Mouse (Mus musculus) olfactory bulb, adult 2 months (tissue): ENCODE results near the gene Mmp9. TPM values are rescaled to one million over a fixed set of nuclear protein-coding genes. Genes with fewer than 3 reads are reported as not detected.

Experiments used
- H3K27ac ChIP-seq: fragments of 200-500 bp; 2 replicates; pipeline ENCODE4 v1.5.1; 2012; ENCODE audit warnings: low read depth, low read length; ENCODE audit not compliant: insufficient read depth
- H3K4me1 ChIP-seq: fragments of 200-500 bp; 2 replicates; pipeline ENCODE4 v1.6.1; 2012; ENCODE audit warnings: low read length; ENCODE audit not compliant: control insufficient read depth, insufficient read depth
- H3K4me3 ChIP-seq: fragments of 200-500 bp; 2 replicates; pipeline ENCODE4 v1.5.1; 2012; ENCODE audit warnings: mild to moderate bottlenecking, low read depth, low read length, moderate library complexity; ENCODE audit not compliant: insufficient read depth
- CTCF ChIP-seq: fragments of 200-500 bp; IDR thresholded peaks from 2 replicates; pipeline ENCODE4 v1.5.1; 2012; ENCODE audit warnings: low read depth, mild to moderate bottlenecking, low read length, moderate library complexity; ENCODE audit not compliant: insufficient read depth
- POLR2A ChIP-seq: fragments of 200-500 bp; IDR thresholded peaks from 2 replicates; pipeline ENCODE4 v1.6.1; 2012; ENCODE audit warnings: mild to moderate bottlenecking, low read depth, low read length, moderate library complexity; ENCODE audit not compliant: insufficient read depth
- WGBS: fragments of 180-500 bp; shearing (Covaris S2); methylation state at CpG from one replicate; pipeline ENCODE4 v1.1.7; 2018; 5-methylcytosine and 5-hydroxymethylcytosine counted together
- polyA plus RNA-seq: library from polyadenylated mRNA; stranded (reverse); fragments of >200 nt; gene quantifications from 2 replicates; pipeline ENCODE4 v1.2.4, GENCODE M21; 2012; ENCODE audit warnings: low replicate concordance; ENCODE audit not compliant: missing spikeins, insufficient read depth, insufficient read length

Mmp9 gene
- polyA plus RNA-seq = not detected in 2 replicates

DNA sequence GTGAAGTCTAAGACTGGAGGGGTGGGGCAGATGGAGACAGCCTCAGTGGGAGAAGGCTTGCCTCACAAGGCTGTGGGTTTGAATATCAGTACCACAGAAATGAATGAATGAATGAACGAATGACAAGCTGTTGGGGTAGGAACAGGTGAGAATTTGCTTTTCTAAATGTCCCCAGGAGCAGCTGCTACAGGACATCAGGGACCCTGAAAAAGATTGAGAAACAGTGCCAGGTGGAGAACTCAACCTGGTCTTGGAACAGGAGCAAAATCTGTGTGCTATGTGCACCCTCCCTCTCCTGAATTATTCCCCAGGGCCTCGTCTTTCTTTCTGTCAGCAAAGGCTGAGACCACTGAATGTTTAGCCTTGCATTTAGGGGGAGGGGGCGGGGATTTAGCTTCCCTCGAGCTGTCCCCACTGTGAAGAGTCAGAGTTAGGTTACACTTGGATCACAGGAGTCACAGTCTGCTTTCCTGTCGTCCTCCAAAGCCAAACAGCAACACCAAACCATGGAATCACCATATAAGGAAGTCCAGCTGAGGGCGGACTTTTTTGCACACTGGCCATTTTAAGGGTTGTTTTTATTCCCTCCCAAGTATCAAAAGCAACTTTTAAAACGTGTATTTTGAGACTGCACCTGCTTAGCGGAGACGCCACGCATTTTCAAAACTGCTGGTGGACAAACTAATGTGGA, at the start of gene Mmp9:
Gene Mmp9 (plus strand): TSS at position 641 of the 691 bp plus-strand sequence.
- Histone ChIP-seq H3K4me3 (no peak within 1 kb of the TSS), H3K4me1 (peaks cover 18% of the 10 kb centered on the region), H3K27ac (no peak within 1 kb of the TSS; the same call in 1 of the 2 replicates)
- 52% methylated on average over 10 of the region's 10 CpGs for WGBS
- TF ChIP-seq POLR2A (no peak), CTCF (no peak)

DNA sequence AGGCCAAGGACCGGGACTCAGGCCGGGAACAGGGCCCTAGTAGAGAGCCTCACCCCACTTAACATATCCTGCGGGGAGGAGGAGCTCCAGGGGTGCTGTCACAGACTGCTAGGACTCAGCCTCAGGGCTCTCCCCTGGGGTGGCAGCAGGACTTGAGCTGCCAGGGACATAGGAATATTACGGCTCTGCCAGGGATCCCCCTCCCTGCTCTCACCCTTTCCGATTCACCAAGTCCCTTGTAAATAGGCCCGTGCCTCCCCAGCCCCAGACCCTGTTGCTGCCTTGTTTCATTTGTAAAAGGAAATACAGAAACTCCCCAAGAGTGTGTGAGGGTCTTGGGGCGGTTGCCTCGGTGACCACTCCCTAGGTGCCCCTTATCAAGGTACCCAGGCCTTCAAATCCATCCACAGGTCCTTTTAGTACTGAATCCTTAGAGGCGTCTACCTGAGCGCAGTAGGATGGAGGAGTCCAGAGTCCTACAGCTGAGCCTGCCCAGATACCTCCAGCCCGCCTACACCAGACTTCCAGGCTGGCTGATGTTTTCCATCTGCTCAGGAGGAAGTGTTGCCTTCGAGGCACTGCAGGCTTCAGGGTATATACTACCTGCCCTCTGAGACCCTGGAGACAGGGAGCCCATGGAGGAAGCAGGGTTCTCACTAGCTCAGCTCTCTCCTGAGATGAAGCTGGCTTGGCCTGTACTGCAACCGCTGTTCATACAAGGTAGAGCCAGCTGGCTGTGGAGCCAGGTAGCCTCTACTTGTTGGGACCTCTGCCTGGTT, 49.3 kb upstream of the Mmp9 start:
- Histone ChIP-seq H3K4me1 (peaks cover 13% of the 10 kb centered on the region), H3K4me3 (no peak overlapping the region), H3K27ac (no peak overlapping the region)
- TF ChIP-seq POLR2A (no peak), CTCF (no peak)
- WGBS = 77% methylated on average over 13 of the region's 13 CpGs

DNA sequence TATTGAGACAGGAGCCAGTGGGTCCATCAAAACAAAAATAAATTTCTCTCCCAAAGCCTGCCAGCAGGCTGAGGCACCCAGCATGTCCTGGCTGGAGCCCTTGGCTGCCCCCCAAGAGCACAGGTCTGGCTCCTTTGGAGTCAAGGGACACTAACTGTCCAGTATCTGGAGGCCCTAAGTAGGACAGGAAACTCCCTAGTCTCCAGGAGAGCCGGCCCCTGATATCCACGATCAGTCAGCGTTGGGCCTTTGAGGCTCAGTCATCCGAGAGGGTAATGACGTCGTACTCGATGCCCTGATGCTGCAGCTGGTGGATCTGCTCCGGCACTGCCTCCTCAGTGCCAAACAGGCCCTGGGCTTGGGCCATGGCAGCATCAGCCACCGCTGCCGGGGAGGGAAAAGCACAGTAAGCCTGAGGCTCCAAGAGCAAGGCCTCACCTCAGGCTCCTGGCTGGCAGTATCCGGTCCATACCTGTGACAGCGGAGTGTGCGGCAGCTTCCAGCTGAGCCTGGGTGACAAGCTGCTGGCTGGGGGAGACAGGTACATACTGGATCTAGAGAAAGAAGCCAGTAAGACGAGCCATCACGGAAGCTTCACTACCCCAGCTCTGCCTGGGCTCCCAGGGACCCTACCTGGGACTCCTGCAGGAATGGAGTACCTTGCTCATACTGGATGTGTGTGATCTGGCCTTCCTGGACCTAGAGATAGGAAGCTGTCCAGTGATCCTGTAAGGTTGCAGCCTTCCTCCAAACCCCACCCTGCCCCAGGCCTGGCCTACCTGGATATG, 48.5 kb upstream of the Mmp9 start:
- Histone ChIP-seq H3K4me3 (no peak overlapping the region), H3K27ac (no peak overlapping the region; the same call in 1 of the 2 replicates), H3K4me1 (peaks cover 12% of the 10 kb centered on the region)
- TF ChIP-seq POLR2A (no peak), CTCF (no peak)
- WGBS = 46% methylated on average over 15 of the region's 15 CpGs

DNA sequence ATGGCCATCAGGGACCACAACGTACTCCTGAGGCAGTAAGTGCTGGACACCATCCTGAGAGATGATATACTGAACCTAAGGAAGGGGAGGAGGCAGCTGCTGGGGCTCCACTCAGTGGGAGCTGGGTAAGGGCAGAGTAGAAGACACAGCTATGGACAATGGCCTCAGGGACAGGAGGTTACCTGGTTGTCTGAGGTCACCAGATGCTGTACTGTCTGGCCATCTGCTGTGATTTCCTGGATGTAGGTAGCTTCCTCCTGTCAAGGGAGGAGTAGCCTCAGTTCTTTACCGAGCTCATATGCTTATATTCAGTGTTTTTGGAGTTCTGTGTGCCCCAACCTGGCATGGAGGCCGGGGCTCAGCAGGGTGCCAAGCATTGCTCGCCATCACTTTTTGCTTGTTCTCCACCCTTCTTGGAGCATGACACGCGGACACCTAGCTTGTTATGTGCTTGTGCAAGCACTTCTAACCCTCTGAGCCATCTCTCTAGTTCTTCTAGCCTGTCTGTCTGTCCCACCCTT, 47.8 kb upstream of the Mmp9 start:
- peaks cover 12% of the 10 kb centered on the region for H3K4me1 ChIP-seq
- H3K27ac ChIP-seq = no peak overlapping the region
- 71% methylated on average over 6 of the region's 6 CpGs for WGBS
- H3K4me3 ChIP-seq = no peak overlapping the region
- TF ChIP-seq POLR2A (no peak), CTCF (no peak)

DNA sequence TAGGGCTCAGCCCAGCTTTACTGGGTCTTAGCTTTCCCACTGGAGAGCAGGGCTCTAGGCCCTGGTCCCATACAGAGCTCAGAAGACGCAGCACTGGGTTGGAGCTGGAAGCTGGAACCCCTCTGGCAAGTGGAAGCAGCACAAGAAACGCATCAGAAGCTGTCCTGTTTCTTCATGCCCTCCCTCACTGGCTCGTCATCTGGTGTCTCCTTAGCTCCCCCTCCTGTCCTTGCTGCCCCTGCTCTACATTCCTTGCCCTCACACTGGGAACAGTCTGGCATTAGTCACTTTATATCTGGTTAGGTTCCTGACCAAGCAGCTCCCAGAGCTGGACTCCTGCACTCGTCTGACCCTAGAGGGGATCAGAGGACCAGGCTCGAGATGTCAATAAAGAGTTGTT, 46.5 kb upstream of the Mmp9 start:
- WGBS = 47% methylated on average over 5 of the region's 5 CpGs
- Histone ChIP-seq H3K4me1 (peaks cover 12% of the 10 kb centered on the region), H3K27ac (no peak overlapping the region), H3K4me3 (no peak overlapping the region)
- TF ChIP-seq CTCF (no peak), POLR2A (no peak)

DNA sequence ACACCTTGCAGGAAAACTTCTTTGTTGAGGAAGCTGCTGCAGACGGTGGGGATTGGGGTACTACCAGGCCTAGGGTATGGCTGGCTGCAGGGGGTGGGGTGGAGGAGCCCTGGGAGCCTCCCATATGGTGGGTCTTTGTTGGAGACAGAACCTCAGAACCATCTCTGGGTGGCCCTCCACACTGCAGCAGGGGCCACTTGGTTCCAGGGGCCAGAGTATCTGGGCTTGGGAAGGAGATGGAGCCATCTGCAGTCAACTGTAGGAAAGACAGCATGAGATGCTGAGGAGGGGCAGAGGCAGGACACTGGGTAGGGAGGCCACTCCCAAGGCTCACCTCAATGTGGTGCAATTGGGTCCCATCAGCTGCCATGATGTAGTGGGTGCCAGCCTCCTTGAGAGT, 45.9 kb upstream of the Mmp9 start:
- Histone ChIP-seq H3K4me3 (no peak overlapping the region), H3K27ac (no peak overlapping the region), H3K4me1 (peaks cover 12% of the 10 kb centered on the region)
- TF ChIP-seq CTCF = no peak
- no peak for TF ChIP-seq POLR2A
- WGBS = 59% methylated on average over 1 of the region's 1 CpGs

DNA sequence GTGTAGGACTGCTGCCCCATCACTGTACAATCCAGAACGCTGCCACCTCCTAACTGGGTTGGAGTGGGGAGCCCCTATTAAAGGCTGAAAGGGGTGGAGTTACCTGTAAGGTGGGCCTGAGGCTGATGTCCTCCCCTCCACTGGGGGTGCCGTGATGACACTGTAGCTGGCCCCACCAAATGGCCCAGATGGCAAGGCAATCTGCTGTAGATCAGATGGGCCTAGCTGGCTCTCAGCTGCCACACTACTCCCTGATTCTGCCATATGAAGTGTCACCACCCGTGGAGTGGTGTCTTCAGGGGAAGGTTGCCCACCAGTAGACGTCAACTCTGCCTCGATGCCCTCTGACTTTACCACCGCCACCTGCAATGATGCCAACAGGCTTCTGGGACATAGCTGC, 44.7 kb upstream of the Mmp9 start:
- no peak overlapping the region for H3K27ac ChIP-seq
- no peak overlapping the region for H3K4me3 ChIP-seq
- peaks cover 12% of the 10 kb centered on the region for H3K4me1 ChIP-seq
- TF ChIP-seq CTCF (no peak), POLR2A (no peak)
- 89% methylated on average over 6 of the region's 6 CpGs for WGBS

DNA sequence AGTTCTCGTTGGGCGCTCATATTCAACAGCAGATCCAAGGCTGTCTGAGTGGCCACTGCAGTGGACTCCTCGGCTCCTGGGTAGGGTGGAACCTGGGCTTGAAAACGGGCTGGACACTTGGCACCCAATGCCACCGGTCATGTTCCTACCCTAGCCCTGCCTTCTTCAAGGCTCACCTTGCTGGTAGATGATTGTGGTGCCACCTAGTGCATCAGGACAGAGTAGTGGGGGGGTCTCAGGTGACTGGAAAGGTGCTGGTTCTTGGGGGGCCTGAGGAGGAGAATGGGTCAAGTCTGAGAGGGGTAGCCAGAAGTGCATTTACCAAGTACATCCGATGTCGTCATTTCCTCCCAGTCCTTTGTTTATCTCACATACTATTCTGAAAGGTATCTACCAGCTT, 42.6 kb upstream of the Mmp9 start:
- no peak overlapping the region for H3K27ac ChIP-seq
- H3K4me1 ChIP-seq = 0 out of 2 replicates have a peak, but pooled peaks cover 3% of the 10 kb centered on the region
- no peak overlapping the region for H3K4me3 ChIP-seq
- WGBS = 94% methylated on average over 7 of the region's 7 CpGs
- TF ChIP-seq POLR2A (no peak), CTCF (no peak)

DNA sequence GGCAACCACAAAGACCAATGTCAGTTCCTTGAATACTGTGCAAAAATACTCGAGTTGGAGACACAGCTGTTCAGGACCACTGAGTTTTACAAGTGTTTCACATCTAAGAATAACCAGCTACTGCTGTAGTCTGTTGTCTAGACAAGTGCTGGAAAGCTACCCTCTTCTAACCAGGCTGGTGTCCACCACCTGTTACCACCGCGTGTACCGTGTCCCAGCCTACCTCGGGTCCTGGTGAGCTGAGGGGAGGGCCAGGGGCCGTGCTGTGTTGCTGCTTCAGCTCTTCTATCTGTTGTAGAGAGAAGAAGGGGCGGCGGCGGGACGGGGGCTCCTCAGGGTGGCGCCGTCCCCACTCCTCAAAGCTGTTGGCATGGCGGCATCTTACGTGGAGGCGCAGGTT, 41.5 kb upstream of the Mmp9 start:
- no peaks in the 10 kb centered on the region for H3K4me1 ChIP-seq
- H3K4me3 ChIP-seq = no peak overlapping the region
- no peak overlapping the region for H3K27ac ChIP-seq
- no peak for TF ChIP-seq POLR2A
- no peak for TF ChIP-seq CTCF
- WGBS = 93% methylated on average over 15 of the region's 15 CpGs
